Mouse (Mus musculus) olfactory bulb, adult 2 months (tissue): Measurements from ENCODE around the gene Iqcg. TPM values are rescaled to one million over a fixed set of nuclear protein-coding genes. Genes with fewer than 3 reads are reported as not detected.

Experiments
- H3K27ac ChIP-seq: fragments of 200-500 bp; 2 replicates; pipeline ENCODE4 v1.5.1; 2012; ENCODE audit warnings: low read depth, low read length; ENCODE audit not compliant: insufficient read depth
- H3K4me1 ChIP-seq: fragments of 200-500 bp; 2 replicates; pipeline ENCODE4 v1.6.1; 2012; ENCODE audit warnings: low read length; ENCODE audit not compliant: control insufficient read depth, insufficient read depth
- H3K4me3 ChIP-seq: fragments of 200-500 bp; 2 replicates; pipeline ENCODE4 v1.5.1; 2012; ENCODE audit warnings: mild to moderate bottlenecking, low read depth, low read length, moderate library complexity; ENCODE audit not compliant: insufficient read depth
- CTCF ChIP-seq: fragments of 200-500 bp; IDR thresholded peaks from 2 replicates; pipeline ENCODE4 v1.5.1; 2012; ENCODE audit warnings: low read depth, mild to moderate bottlenecking, low read length, moderate library complexity; ENCODE audit not compliant: insufficient read depth
- POLR2A ChIP-seq: fragments of 200-500 bp; IDR thresholded peaks from 2 replicates; pipeline ENCODE4 v1.6.1; 2012; ENCODE audit warnings: mild to moderate bottlenecking, low read depth, low read length, moderate library complexity; ENCODE audit not compliant: insufficient read depth
- WGBS: fragments of 180-500 bp; shearing (Covaris S2); methylation state at CpG from one replicate; pipeline ENCODE4 v1.1.7; 2018; 5-methylcytosine and 5-hydroxymethylcytosine counted together
- polyA plus RNA-seq: library from polyadenylated mRNA; stranded (reverse); fragments of >200 nt; gene quantifications from 2 replicates; pipeline ENCODE4 v1.2.4, GENCODE M21; 2012; ENCODE audit warnings: low replicate concordance; ENCODE audit not compliant: missing spikeins, insufficient read depth, insufficient read length

Iqcg gene
- polyA plus RNA-seq, 1 experiment = not detected

- Histone ChIP-seq H3K4me1 (peaks cover 14% of the 10 kb centered on the region), H3K4me3 (no peak overlapping the region), H3K27ac (no peak overlapping the region)
- WGBS = 78% methylated on average over 1 of the region's 1 CpGs
- no peak for TF ChIP-seq CTCF
- no peak for TF ChIP-seq POLR2A
These were observed 41.1 kb downstream of the Iqcg start for GRCm38 (mm10) chr16:33014921-33015320.

- Histone ChIP-seq H3K4me1 (peaks cover 12% of the 10 kb centered on the region), H3K27ac (no peak overlapping the region), H3K4me3 (no peak overlapping the region)
- WGBS = 96% methylated on average over 5 of the region's 5 CpGs
- TF ChIP-seq POLR2A = no peak
- TF ChIP-seq CTCF = no peak
These were observed 42.2 kb downstream of the Iqcg start for GRCm38 (mm10) chr16:33013801-33014200.

- Histone ChIP-seq H3K27ac (no peak overlapping the region), H3K4me3 (no peak overlapping the region), H3K4me1 (peaks cover 22% of the 10 kb centered on the region)
- WGBS = 92% methylated on average over 6 of the region's 6 CpGs
- no peak for TF ChIP-seq CTCF
- no peak for TF ChIP-seq POLR2A
These were observed 45.9 kb downstream of the Iqcg start for GRCm38 (mm10) chr16:33010166-33010565.

GRCm38 (mm10) chr16:33007436-33007835 is 48.6 kb downstream of the Iqcg start:
- 79% methylated on average over 7 of the region's 7 CpGs for WGBS
- Histone ChIP-seq H3K4me3 (no peak overlapping the region), H3K4me1 (peaks cover 13% of the 10 kb centered on the region; the same call in 1 of the 2 replicates), H3K27ac (no peak overlapping the region)
- no peak for TF ChIP-seq CTCF
- no peak for TF ChIP-seq POLR2A

- 76% methylated on average over 7 of the region's 7 CpGs for WGBS
- no peak for TF ChIP-seq CTCF
- TF ChIP-seq POLR2A = no peak
- H3K4me3 ChIP-seq = no peak overlapping the region
- peaks cover 13% of the 10 kb centered on the region; the same call in 1 of the 2 replicates for H3K4me1 ChIP-seq
- H3K27ac ChIP-seq = no peak overlapping the region
These were observed 49.1 kb downstream of the Iqcg start for GRCm38 (mm10) chr16:33006888-33007287.

GRCm38 (mm10) chr16:33005216-33005615 is 50.8 kb downstream of the Iqcg start:
- WGBS = 25% methylated on average over 9 of the region's 9 CpGs
- TF ChIP-seq CTCF (no peak), POLR2A (no peak)
- H3K4me1 ChIP-seq = peaks cover 13% of the 10 kb centered on the region; the same call in 1 of the 2 replicates
- H3K27ac ChIP-seq = no peak overlapping the region
- no peak overlapping the region for H3K4me3 ChIP-seq

GRCm38 (mm10) chr16:32992158-32992557 is 63.9 kb downstream of the Iqcg start:
- TF ChIP-seq CTCF (no peak), POLR2A (no peak)
- 80% methylated on average over 5 of the region's 5 CpGs for whole genome bisulfite sequencing
- H3K27ac ChIP-seq = no peak overlapping the region
- no peak overlapping the region for H3K4me3 ChIP-seq
- H3K4me1 ChIP-seq = no peaks in the 10 kb centered on the region

- Histone ChIP-seq H3K4me3 (no peak overlapping the region), H3K4me1 (no peaks in the 10 kb centered on the region), H3K27ac (no peak overlapping the region)
- 88% methylated on average over 2 of the region's 2 CpGs for WGBS
- TF ChIP-seq CTCF (no peak), POLR2A (no peak)
These were observed 71.4 kb downstream of the Iqcg start for GRCm38 (mm10) chr16:32984631-32985030.

GRCm38 (mm10) chr16:32981405-32981804 is 74.6 kb downstream of the Iqcg start:
- TF ChIP-seq POLR2A (no peak), CTCF (no peak)
- WGBS = 87% methylated on average over 4 of the region's 4 CpGs
- Histone ChIP-seq H3K4me3 (no peak overlapping the region), H3K4me1 (no peaks in the 10 kb centered on the region), H3K27ac (no peak overlapping the region)

GRCm38 (mm10) chr16:32980227-32980626 is 75.8 kb downstream of the Iqcg start:
- no peak for TF ChIP-seq POLR2A
- TF ChIP-seq CTCF = no peak
- WGBS = 23% methylated on average over 1 of the region's 1 CpGs
- no peaks in the 10 kb centered on the region for H3K4me1 ChIP-seq
- no peak overlapping the region for H3K27ac ChIP-seq
- no peak overlapping the region for H3K4me3 ChIP-seq
